Mouse (Mus musculus): ENCODE measurements at regions not wholly inside any gene's neighbourhood (a gene's known extent, or its start where the extent isn't known, plus 50 kb on each side); places are given as distances from the start of the nearest gene placed in this dataset.

- no peak overlapping the region for H3K9ac ChIP-seq (ENCODE audit: low read length)
Measured at GRCm38 (mm10) chr12:49968072-49968471, 583.1 kb downstream of the Gm43517 start.

GRCm38 (mm10) chr12:49969546-49969945, 584.6 kb downstream of the Gm43517 start:
- H3K4me2 ChIP-seq (ENCODE audit: low read depth, severe bottlenecking) = no peak overlapping the region
- no peaks in the 10 kb centered on the region for H3K4me1 ChIP-seq (ENCODE audit: control insufficient read depth, insufficient read depth, low read length)
- H3K4me3 ChIP-seq (ENCODE audit: low read depth, low read length) = no peak overlapping the region
- H3K9me3 ChIP-seq (ENCODE audit: control insufficient read depth, low read length) = no peaks in the 10 kb centered on the region
- H3K9ac ChIP-seq (ENCODE audit: low read length) = no peak overlapping the region
- DNase-seq (ENCODE audit: low spot score) (no peak), ATAC-seq (ENCODE audit: insufficient number of reproducible peaks, low FRiP score, low TSS enrichment, low read depth) (no peak)
- 88% methylated on average over 2 of the region's 2 CpGs for WGBS
- H3K27me3 ChIP-seq (ENCODE audit: control insufficient read depth, insufficient read depth, low read length) = no peaks in the 10 kb centered on the region
- H3K27ac ChIP-seq (replicated peaks; ENCODE audit: low read depth, low read length) = no peak overlapping the region
- no peaks in the 10 kb centered on the region for H3K36me3 ChIP-seq (ENCODE audit: control insufficient read depth, insufficient read depth, low read length)

More at GRCm38 (mm10) chr12:49968072-49968471, 583.1 kb downstream of the Gm43517 start:
- Histone ChIP-seq H3K4me1 (ENCODE audit: control insufficient read depth, insufficient read depth, low read length) (no peaks in the 10 kb centered on the region), H3K4me2 (ENCODE audit: low read depth, severe bottlenecking) (no peak overlapping the region), H3K27me3 (ENCODE audit: control insufficient read depth, insufficient read depth, low read length) (no peaks in the 10 kb centered on the region), H3K36me3 (ENCODE audit: control insufficient read depth, insufficient read depth, low read length) (no peaks in the 10 kb centered on the region), H3K4me3 (ENCODE audit: low read depth, low read length) (no peak overlapping the region), H3K9me3 (ENCODE audit: control insufficient read depth, low read length) (no peaks in the 10 kb centered on the region), H3K27ac (replicated peaks; ENCODE audit: low read depth, low read length) (no peak overlapping the region)
- no peak for DNase-seq (ENCODE audit: low spot score)
- 77% methylated on average over 1 of the region's 1 CpGs for WGBS
- ATAC-seq (ENCODE audit: insufficient number of reproducible peaks, low FRiP score, low TSS enrichment, low read depth) = no peak

DNA sequence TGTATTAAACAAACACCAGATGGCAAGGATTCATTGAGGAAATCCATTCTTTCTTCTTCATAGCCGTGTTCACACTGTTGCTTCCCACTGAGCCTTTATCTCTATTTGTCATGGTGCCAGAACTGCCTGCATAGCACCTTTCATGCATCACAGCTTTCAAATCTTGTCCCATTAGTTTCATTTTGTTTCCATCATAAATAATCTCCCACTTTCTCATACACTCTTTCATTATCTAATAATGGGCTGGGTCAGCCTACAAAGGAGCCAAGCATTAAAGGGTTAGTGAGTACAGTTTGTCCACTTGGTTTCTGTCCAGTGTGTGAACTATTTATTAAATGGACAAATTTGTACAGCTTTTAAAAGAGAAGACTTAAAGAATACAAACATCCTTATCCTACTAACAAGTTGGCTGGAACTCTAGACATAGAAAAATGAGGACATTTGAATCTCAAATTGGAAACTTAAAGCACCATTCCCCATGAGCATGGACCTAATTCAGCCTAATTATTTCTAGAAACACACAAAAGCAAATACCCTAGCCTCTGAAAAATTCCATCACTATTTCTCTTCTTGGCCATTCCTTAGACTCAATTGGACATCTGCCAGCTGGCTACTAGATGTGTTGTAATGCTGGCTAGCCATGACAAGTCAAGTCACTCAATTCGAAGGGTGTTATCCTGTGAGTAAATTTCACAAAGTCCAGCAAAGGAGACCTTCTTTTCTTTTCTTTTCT, 589.8 kb downstream of the Gm43517 start:
- Histone ChIP-seq H3K9ac (ENCODE audit: low read length) (no peak overlapping the region), H3K4me2 (ENCODE audit: low read depth, severe bottlenecking) (no peak overlapping the region), H3K4me1 (ENCODE audit: control insufficient read depth, insufficient read depth, low read length) (no peaks in the 10 kb centered on the region), H3K4me3 (ENCODE audit: low read depth, low read length) (no peak overlapping the region), H3K9me3 (ENCODE audit: control insufficient read depth, low read length) (no peaks in the 10 kb centered on the region), H3K27me3 (ENCODE audit: control insufficient read depth, insufficient read depth, low read length) (no peaks in the 10 kb centered on the region), H3K36me3 (ENCODE audit: control insufficient read depth, insufficient read depth, low read length) (no peaks in the 10 kb centered on the region), H3K27ac (replicated peaks; ENCODE audit: low read depth, low read length) (no peak overlapping the region)
- DNase-seq (ENCODE audit: low spot score) (no peak), ATAC-seq (ENCODE audit: insufficient number of reproducible peaks, low FRiP score, low TSS enrichment, low read depth) (no peak)
- whole genome bisulfite sequencing = 72% methylated on average over 2 of the region's 2 CpGs

DNA sequence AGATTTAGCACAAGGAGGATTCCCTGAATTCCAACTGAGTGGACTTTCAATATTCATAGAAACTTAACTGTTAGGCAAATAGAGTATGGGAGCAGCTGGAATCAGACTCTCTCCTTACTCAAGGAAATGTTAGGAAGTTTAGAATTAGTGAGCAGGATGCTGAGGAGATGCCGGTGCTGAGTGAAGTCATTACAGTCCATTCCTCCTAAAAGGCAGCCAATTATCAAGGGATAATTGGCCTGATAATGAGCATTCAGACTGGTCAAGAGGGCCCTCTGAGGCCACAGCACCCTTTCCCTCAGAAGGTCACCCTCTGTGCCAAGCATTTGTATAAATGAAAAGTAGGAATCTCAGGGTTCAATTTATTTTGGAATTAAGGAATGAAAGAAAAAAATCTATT, 590.6 kb downstream of the Gm43517 start:
- H3K9ac ChIP-seq (ENCODE audit: low read length) = no peak overlapping the region
- DNase-seq (ENCODE audit: low spot score) = no peak
- no peak overlapping the region for H3K27ac ChIP-seq (replicated peaks; ENCODE audit: low read depth, low read length)
- no peak for ATAC-seq (ENCODE audit: insufficient number of reproducible peaks, low FRiP score, low TSS enrichment, low read depth)
- H3K4me2 ChIP-seq (ENCODE audit: low read depth, severe bottlenecking) = no peak overlapping the region
- no peaks in the 10 kb centered on the region for H3K36me3 ChIP-seq (ENCODE audit: control insufficient read depth, insufficient read depth, low read length)
- H3K4me3 ChIP-seq (ENCODE audit: low read depth, low read length) = no peak overlapping the region
- H3K4me1 ChIP-seq (ENCODE audit: control insufficient read depth, insufficient read depth, low read length) = no peaks in the 10 kb centered on the region
- 33% methylated on average over 1 of the region's 1 CpGs for WGBS
- no peaks in the 10 kb centered on the region for H3K27me3 ChIP-seq (ENCODE audit: control insufficient read depth, insufficient read depth, low read length)
- no peaks in the 10 kb centered on the region for H3K9me3 ChIP-seq (ENCODE audit: control insufficient read depth, low read length)

DNA sequence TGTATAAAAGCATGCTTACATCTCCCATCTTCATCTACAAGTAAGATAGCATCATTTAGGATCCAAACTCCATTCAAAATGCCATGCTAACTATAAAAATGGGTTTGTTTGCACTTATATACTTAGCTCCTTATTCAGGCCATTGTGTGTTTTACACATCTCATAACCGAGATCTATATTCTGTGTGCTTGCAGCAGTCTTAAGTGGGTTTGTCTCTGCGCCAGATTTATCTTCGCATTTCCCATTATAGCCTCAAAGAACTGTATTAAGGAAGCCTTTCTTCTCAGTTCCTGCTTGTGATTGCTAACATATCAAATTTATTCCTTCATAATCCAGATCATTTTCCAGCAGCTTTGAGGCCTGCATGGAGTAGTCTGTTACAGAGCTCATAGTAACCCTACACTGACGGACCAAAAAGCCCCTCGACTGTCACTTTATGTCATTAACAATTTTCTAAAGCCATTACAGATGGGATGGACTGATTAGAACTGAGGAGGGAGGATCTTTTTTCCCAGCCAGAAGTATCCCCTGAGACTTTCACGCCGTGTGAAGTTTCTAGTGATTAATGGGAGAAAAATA, 607.6 kb downstream of the Gm43517 start:
- ATAC-seq (ENCODE audit: insufficient number of reproducible peaks, low FRiP score, low TSS enrichment, low read depth) = no peak
- WGBS = 69% methylated on average over 7 of the region's 7 CpGs

GRCm38 (mm10) chr12:50038808-50039374, 610.0 kb downstream of the Prkd1 start:
- Histone ChIP-seq H3K9ac (ENCODE audit: low read length) (no peak overlapping the region), H3K4me1 (ENCODE audit: control insufficient read depth, insufficient read depth, low read length) (no peaks in the 10 kb centered on the region), H3K27ac (replicated peaks; ENCODE audit: low read depth, low read length) (no peak overlapping the region), H3K36me3 (ENCODE audit: control insufficient read depth, insufficient read depth, low read length) (no peaks in the 10 kb centered on the region), H3K9me3 (ENCODE audit: control insufficient read depth, low read length) (no peaks in the 10 kb centered on the region), H3K27me3 (ENCODE audit: control insufficient read depth, insufficient read depth, low read length) (no peaks in the 10 kb centered on the region), H3K4me2 (ENCODE audit: low read depth, severe bottlenecking) (no peak overlapping the region), H3K4me3 (ENCODE audit: low read depth, low read length) (no peak overlapping the region)
- 87% methylated on average over 3 of the region's 3 CpGs for WGBS
- DNase-seq (ENCODE audit: low spot score) (no peak), ATAC-seq (ENCODE audit: insufficient number of reproducible peaks, low FRiP score, low TSS enrichment, low read depth) (no peak)

More for the DNA sequence above, 607.6 kb downstream of the Gm43517 start:
- no peaks in the 10 kb centered on the region for H3K9me3 ChIP-seq (ENCODE audit: control insufficient read depth, low read length)
- no peak overlapping the region for H3K4me2 ChIP-seq (ENCODE audit: low read depth, severe bottlenecking)
- no peak for DNase-seq (ENCODE audit: low spot score)
- no peaks in the 10 kb centered on the region for H3K36me3 ChIP-seq (ENCODE audit: control insufficient read depth, insufficient read depth, low read length)
- no peak overlapping the region for H3K4me3 ChIP-seq (ENCODE audit: low read depth, low read length)
- no peak overlapping the region for H3K9ac ChIP-seq (ENCODE audit: low read length)
- H3K27me3 ChIP-seq (ENCODE audit: control insufficient read depth, insufficient read depth, low read length) = no peaks in the 10 kb centered on the region
- no peaks in the 10 kb centered on the region for H3K4me1 ChIP-seq (ENCODE audit: control insufficient read depth, insufficient read depth, low read length)
- no peak overlapping the region for H3K27ac ChIP-seq (replicated peaks; ENCODE audit: low read depth, low read length)

DNA sequence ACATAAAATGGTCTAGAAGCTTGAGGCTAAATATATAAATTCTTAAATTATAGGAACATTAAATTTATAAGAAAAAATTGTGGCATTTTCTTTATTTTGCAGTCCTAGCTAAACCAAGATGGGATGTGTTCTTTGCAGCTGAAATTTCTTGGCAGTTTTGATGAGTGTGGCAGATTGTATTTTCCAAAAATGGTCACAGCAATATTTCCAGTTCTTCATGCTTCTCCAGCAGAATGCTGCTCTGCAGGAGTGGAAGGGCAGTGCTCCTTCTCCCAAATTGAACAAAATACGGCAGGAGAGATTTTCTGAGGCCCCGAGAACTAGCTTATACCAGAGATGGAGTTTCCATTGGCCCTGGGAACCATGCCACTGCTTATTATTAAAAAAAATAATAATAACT, 587.6 kb downstream of the Prkd1 start:
- no peak overlapping the region for H3K27ac ChIP-seq (replicated peaks; ENCODE audit: low read depth, low read length)
- no peak overlapping the region for H3K4me2 ChIP-seq (ENCODE audit: low read depth, severe bottlenecking)
- H3K9me3 ChIP-seq (ENCODE audit: control insufficient read depth, low read length) = no peaks in the 10 kb centered on the region
- no peak overlapping the region for H3K9ac ChIP-seq (ENCODE audit: low read length)
- no peak for DNase-seq (ENCODE audit: low spot score)
- no peak overlapping the region for H3K4me3 ChIP-seq (ENCODE audit: low read depth, low read length)
- no peak for ATAC-seq (ENCODE audit: insufficient number of reproducible peaks, low FRiP score, low TSS enrichment, low read depth)
- no peaks in the 10 kb centered on the region for H3K4me1 ChIP-seq (ENCODE audit: control insufficient read depth, insufficient read depth, low read length)
- H3K36me3 ChIP-seq (ENCODE audit: control insufficient read depth, insufficient read depth, low read length) = no peaks in the 10 kb centered on the region
- H3K27me3 ChIP-seq (ENCODE audit: control insufficient read depth, insufficient read depth, low read length) = no peaks in the 10 kb centered on the region
- 87% methylated on average over 2 of the region's 2 CpGs for WGBS

GRCm38 (mm10) chr12:50066394-50066793, 582.5 kb downstream of the Prkd1 start:
- H3K4me2 ChIP-seq (ENCODE audit: low read depth, severe bottlenecking) = no peak overlapping the region
- H3K36me3 ChIP-seq (ENCODE audit: control insufficient read depth, insufficient read depth, low read length) = no peaks in the 10 kb centered on the region
- H3K4me1 ChIP-seq (ENCODE audit: control insufficient read depth, insufficient read depth, low read length) = no peaks in the 10 kb centered on the region
- H3K27me3 ChIP-seq (ENCODE audit: control insufficient read depth, insufficient read depth, low read length) = no peaks in the 10 kb centered on the region
- no peak overlapping the region for H3K9ac ChIP-seq (ENCODE audit: low read length)
- 96% methylated on average over 4 of the region's 4 CpGs for WGBS
- no peak overlapping the region for H3K4me3 ChIP-seq (ENCODE audit: low read depth, low read length)
- no peaks in the 10 kb centered on the region for H3K9me3 ChIP-seq (ENCODE audit: control insufficient read depth, low read length)
- DNase-seq (ENCODE audit: low spot score) (no peak), ATAC-seq (ENCODE audit: insufficient number of reproducible peaks, low FRiP score, low TSS enrichment, low read depth) (no peak)
- H3K27ac ChIP-seq (replicated peaks; ENCODE audit: low read depth, low read length) = no peak overlapping the region
